Mouse (Mus musculus) CH12F3 (cell line): ENCODE data around the gene Vps8.
"Not testable (repeated sequence)": the region's sequence is repeated elsewhere in the genome, so short reads cannot be mapped to it uniquely, and the experiment has no call there.

Experiments used
- in situ Hi-C: fragments of 300-500 bp; cut with MboI; formaldehyde crosslinking; loops from 2 replicates; pipeline ENCODE4 v1.14.3; 2020; ENCODE audit warnings: low sequenced_read_pairs

The Vps8 gene

DNA sequence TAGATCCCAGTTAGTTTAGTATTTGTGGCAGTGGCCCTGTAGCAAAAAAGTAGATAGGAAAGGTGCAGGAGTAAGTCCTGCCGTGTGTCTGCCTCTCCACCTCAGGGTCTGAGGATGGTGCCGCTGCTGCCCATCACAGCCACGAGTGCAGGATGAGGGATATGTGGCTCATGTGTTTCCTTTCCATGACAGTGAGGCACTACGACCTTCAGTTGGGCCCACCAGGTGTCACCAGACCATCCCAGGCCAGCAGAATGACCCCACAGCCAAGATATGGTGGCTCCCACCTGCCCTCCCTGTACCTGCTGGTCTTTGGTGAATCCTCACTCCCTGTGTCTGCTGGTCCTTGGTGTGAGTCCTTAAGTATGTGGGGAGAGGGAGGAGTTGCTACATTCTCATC, 228.2 kb downstream of the Vps8 start:
- in situ Hi-C loops: no loop called here

GRCm38 (mm10) chr16:21653151-21653550, 230.2 kb downstream of the Vps8 start:
- in situ Hi-C loops: no loop called here

- in situ Hi-C loops: no loop called here
Observed at GRCm38 (mm10) chr16:21654384-21654783, 231.5 kb downstream of the Vps8 start.

- in situ Hi-C loops: no loop called here
Observed at GRCm38 (mm10) chr16:21655291-21655690, 232.4 kb downstream of the Vps8 start.

- in situ Hi-C loops: no loop called here
Observed at GRCm38 (mm10) chr16:21655961-21656360, 233.0 kb downstream of the Vps8 start.

DNA sequence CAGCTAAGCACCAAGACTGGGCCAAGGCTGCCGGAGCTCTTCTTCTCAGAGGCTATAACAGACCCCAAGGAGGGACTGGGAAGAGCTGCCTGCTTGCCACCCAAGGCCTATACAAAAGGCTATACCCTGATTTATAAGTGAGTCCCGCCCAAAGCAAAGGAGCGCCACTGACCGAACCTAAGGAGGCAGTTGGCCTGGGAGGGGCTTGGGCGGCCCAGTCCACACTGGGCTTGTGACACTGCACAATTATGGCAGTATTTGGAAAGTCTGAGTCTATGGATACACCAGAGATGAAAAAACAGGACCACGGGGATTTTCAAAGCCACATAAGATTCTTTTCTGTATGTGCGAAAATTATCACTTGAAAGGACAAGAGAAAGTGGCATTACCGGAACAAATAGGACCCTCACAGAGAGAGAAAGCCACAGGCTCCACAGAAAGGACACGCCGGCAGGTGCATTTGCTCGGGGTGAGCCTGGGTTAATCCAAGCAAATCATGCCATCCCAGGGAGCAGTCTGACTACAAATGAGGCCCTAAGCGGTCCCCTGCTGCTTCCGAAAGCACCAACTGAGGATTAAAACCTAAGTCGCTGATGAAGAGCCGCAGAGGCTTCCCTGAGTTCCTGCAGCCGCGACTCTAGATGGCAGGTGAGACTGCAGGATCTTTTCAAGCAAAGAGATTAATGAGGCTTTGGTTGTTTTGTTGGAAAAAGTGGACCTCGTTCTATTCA, 241.9 kb downstream of the Vps8 start:
- in situ Hi-C loops: no loop called here

DNA sequence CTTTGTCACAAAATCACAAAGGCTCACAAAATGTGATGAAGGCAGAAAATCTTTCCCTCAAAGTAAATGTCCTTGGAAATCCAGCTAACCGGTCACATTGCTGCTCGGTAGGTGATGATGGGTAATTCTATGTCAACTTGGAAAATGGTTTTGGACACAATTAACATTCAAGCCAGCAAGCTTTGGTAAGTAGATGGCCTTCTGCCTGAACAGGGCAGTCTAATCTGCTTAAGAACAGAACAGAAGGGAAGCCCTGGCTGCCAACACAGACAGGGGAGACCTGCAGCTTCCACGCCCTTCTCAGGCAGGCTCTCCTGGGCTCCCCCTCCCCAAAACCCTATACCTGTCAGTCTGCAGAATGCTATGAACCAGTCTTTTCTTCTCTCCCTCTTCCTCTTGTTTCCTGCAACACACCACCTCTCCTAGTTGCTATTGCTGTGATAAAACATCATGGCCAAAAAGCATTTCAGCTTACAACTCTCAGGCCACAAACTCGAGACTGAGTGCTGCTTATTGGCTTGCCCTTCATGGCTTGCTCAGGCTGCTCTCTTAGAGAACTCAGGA, 242.6 kb downstream of the Vps8 start:
- in situ Hi-C loops: no loop called here

DNA sequence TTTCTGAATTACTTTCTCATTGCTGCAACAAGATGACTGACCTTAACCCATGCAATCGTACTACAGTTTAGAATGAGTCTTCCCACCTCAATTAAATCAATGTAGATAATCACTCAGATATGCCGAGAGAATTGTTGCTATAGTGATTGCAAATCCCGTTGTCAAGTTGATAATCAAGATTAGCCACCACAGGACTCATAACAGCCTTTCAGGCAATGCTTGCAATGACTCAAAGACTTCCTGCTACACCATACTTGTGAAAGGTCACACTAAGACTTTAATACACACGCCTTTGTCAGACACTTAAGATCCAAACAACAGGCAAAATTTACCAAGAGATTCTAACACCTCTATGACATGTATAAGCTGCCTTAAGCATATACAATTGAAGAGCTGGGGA, 249.0 kb downstream of the Vps8 start:
- in situ Hi-C loops: no loop called here

DNA sequence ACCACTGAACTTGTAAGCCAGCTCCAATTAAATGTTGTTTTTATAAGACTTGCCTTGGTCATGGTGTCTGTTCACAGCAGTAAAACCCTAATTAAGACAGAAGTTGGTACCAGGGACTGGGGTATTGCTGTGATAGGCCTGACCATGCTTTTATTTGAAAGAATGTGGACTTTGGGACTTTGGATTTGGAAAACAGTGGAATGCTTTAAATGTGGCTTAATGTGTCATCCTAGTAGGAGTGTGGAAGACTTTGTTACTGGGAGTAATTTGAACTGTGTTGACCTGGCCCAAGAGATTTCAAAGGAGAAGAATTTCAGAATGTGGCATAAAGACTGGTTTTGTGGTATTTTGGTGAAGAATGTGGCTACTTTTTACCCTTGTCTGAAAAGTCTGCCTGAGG, 250.1 kb downstream of the Vps8 start:
- in situ Hi-C loops: not testable (repeated sequence)

DNA sequence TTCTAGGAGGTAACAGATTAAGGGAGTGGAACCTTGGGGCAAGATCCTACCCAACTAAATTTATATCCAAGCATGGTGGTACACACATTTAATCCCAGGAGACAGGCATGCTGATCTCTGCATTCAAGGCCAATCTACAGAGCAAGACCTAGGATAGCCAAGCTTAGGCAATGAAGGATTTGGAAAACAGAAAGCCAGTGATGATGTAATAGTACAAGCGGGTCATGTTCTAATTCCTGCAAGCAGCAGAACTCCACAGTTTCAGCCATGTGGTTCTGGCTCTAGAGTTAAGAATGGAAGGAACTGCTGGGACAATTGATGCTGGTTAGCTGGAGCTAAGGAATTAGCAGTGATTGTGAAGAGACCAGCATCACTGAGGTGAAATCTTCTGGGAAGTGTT, 250.7 kb downstream of the Vps8 start:
- in situ Hi-C loops: not testable (repeated sequence)

- in situ Hi-C loops: no loop called here
Observed at GRCm38 (mm10) chr16:21676791-21677190, 253.9 kb downstream of the Vps8 start.

GRCm38 (mm10) chr16:21687406-21687805, 264.5 kb downstream of the Vps8 start:
- in situ Hi-C loops: no loop called here

DNA sequence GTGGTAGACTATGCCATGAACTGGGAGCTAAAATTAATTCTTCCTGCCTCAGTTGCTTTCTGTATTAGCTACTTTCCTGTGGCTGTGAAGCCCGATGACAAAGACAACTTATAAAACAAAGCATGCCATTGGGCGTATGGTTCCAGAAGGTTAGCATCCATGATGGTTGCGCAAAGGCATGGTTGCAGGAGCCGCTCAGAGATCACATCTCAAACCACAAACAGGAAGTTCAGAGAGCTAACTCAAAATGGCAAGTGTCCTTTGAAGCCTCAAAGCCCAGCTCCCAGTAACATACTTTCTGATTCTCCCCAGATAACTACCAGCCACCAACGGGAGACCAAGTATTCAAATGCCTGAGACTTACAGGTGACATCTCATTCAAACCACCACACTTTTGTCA, 266.2 kb downstream of the Vps8 start:
- in situ Hi-C loops: no loop called here

GRCm38 (mm10) chr16:21690216-21690755, 267.4 kb downstream of the Vps8 start:
- in situ Hi-C loops: no loop called here

GRCm38 (mm10) chr16:21693981-21694462, 271.1 kb downstream of the Vps8 start:
- in situ Hi-C loops: no loop called here
